Mouse (Mus musculus): Measurements from ENCODE around the gene Galntl6.
"Not testable (repeated sequence)": the region's sequence is repeated elsewhere in the genome, so short reads cannot be mapped to it uniquely, and the experiment has no call there.

The Galntl6 gene

DNA sequence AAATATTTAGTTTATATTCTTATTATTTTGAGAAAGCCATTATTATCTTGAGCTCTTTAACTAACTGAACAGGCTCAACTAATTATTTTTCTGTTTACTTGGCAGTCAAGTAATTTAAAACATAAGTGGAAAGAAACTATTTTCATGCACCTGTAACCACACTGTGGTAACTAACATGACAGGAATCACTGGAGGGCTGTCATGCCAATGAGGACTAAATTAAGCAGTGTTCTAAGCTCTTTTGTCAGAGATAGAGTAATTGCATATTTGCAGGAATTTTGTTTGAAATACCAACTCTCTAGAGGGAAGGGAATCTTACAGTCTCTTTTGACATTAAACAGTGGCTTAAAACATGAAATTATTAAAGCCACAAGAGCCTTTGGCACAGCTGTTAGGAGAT lies 390.5 kb downstream of the Galntl6 start:
- H3K36me3 ChIP-seq (ENCODE audit: control insufficient read depth, insufficient read depth, low read length, poor library complexity, severe bottlenecking), result no peaks in the 10 kb centered on the region
- no peak for DNase-seq (ENCODE audit: low read depth, low spot score)
- H3K27me3 ChIP-seq (ENCODE audit: control insufficient read depth, insufficient read depth, low read length, poor library complexity, severe bottlenecking), result no peaks in the 10 kb centered on the region

DNA sequence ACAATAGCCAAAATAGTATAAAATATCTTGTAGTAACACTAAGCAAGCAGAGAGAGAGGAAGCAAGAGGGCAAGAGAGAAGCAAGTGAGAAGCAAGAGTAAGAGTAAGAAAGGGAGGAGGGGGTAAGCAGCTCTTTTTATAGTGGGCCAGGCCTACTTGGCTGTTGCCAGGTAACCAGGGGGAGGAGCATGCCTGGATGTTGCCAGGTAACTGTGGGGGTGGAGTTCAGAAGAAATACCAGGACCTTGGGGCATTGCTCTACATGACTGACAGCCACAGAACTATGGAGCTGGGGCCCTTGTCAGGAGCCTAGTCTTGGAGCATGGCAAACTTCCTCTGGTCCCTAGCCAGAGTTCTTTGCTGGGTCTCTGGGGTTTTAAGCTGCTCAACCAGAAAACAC lies 401.9 kb downstream of the Galntl6 start:
- Histone ChIP-seq H3K36me3 (ENCODE audit: control insufficient read depth, insufficient read depth, low read length, poor library complexity, severe bottlenecking) (no peaks in the 10 kb centered on the region), H3K27me3 (ENCODE audit: control insufficient read depth, insufficient read depth, low read length, poor library complexity, severe bottlenecking) (no peaks in the 10 kb centered on the region)
- no peak for DNase-seq (ENCODE audit: low read depth, low spot score)

DNA sequence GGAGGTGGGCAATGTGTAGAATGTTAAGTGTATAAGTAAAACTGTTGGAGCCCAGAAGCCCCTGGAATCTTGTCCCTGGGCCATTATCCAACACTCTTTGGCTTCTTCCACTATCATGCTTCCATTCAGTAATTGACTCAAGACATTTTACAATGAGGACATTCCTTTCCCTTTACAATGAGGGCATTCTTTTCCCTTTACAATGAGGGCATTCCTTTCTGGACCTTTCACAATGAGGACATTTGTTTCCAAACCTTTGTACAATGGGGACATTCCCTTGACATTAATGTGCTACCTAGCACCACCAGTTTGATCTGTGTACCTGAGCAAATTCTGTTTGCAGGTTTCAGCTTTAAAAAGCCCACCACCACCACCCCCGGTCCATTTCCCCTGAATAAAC lies 403.4 kb downstream of the Galntl6 start:
- Histone ChIP-seq H3K36me3 (ENCODE audit: control insufficient read depth, insufficient read depth, low read length, poor library complexity, severe bottlenecking) (no peaks in the 10 kb centered on the region), H3K27me3 (ENCODE audit: control insufficient read depth, insufficient read depth, low read length, poor library complexity, severe bottlenecking) (no peaks in the 10 kb centered on the region; the same call in 1 of the 2 replicates)
- no peak for DNase-seq (ENCODE audit: low read depth, low spot score)

GRCm38 (mm10) chr8:58487099-58487498 lies 425.3 kb downstream of the Galntl6 start:
- Histone ChIP-seq H3K27me3 (ENCODE audit: control insufficient read depth, insufficient read depth, low read length, poor library complexity, severe bottlenecking) (no peaks in the 10 kb centered on the region), H3K36me3 (ENCODE audit: control insufficient read depth, insufficient read depth, low read length, poor library complexity, severe bottlenecking) (no peaks in the 10 kb centered on the region)
- DNase-seq (ENCODE audit: low read depth, low spot score), result no peak

- H3K36me3 ChIP-seq (ENCODE audit: control insufficient read depth, insufficient read depth, low read length, poor library complexity, severe bottlenecking); H3K27me3 ChIP-seq (ENCODE audit: control insufficient read depth, insufficient read depth, low read length, poor library complexity, severe bottlenecking); DNase-seq (ENCODE audit: low read depth, low spot score): not testable (repeated sequence)
Observed at GRCm38 (mm10) chr8:58463342-58463741, 449.1 kb downstream of the Galntl6 start.

- Histone ChIP-seq H3K36me3 (ENCODE audit: control insufficient read depth, insufficient read depth, low read length, poor library complexity, severe bottlenecking) (no peaks in the 10 kb centered on the region), H3K27me3 (ENCODE audit: control insufficient read depth, insufficient read depth, low read length, poor library complexity, severe bottlenecking) (no peaks in the 10 kb centered on the region)
- DNase-seq (ENCODE audit: low read depth, low spot score), result no peak
Observed at GRCm38 (mm10) chr8:58442696-58443095, 469.7 kb downstream of the Galntl6 start.

DNA sequence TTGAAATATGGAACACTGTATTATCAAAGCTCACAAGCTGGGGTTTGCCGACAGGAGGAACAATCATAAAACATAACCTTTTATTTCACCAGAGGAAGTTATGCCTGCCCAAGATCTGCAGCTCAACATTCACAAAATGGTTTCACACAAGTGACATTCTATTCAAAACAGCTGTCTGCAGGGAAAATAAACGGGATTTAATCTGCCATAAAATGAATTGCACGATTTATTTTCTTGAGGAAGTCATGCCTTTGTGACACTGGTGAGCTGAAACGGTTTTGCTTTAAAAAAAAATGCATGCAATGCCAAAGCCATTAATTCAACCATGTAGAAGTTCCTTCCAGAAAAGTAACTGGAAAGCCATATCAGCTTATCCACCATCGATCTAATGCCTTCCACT lies 494.0 kb downstream of the Galntl6 start:
- DNase-seq (ENCODE audit: low read depth, low spot score), result no peak

DNA sequence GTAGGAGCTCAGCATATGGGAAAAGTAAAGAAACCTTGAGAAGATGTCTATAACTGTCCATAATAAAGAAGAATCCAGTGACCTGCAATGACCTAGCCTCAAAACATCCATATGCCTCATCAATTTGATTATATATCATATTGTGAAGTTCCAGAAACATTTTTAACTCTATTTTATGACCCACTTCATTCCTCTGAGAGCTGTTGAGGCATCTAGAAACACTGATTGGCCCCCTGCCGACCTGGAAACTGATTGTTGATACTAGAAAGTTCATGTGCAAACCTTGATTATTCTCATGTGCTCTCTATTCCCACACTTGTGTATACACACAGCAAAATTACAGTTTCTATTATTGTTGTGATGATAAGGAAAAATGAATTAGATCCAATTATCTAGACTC lies 494.9 kb downstream of the Galntl6 start:
- H3K27me3 ChIP-seq (ENCODE audit: control insufficient read depth, insufficient read depth, low read length, poor library complexity, severe bottlenecking), result no peaks in the 10 kb centered on the region
- no peak for DNase-seq (ENCODE audit: low read depth, low spot score)
- H3K36me3 ChIP-seq (ENCODE audit: control insufficient read depth, insufficient read depth, low read length, poor library complexity, severe bottlenecking), result no peaks in the 10 kb centered on the region

More for the DNA sequence above, 494.0 kb downstream of the Galntl6 start:
- Histone ChIP-seq H3K36me3 (ENCODE audit: control insufficient read depth, insufficient read depth, low read length, poor library complexity, severe bottlenecking) (no peaks in the 10 kb centered on the region), H3K27me3 (ENCODE audit: control insufficient read depth, insufficient read depth, low read length, poor library complexity, severe bottlenecking) (no peaks in the 10 kb centered on the region)

GRCm38 (mm10) chr8:58396500-58396899 lies 515.9 kb downstream of the Galntl6 start:
- H3K36me3 ChIP-seq (ENCODE audit: control insufficient read depth, insufficient read depth, low read length, poor library complexity, severe bottlenecking), result no peaks in the 10 kb centered on the region
- H3K27me3 ChIP-seq (ENCODE audit: control insufficient read depth, insufficient read depth, low read length, poor library complexity, severe bottlenecking), result no peaks in the 10 kb centered on the region
- no peak for DNase-seq (ENCODE audit: low read depth, low spot score)

- Histone ChIP-seq H3K27me3 (ENCODE audit: control insufficient read depth, insufficient read depth, low read length, poor library complexity, severe bottlenecking) (no peaks in the 10 kb centered on the region), H3K36me3 (ENCODE audit: control insufficient read depth, insufficient read depth, low read length, poor library complexity, severe bottlenecking) (no peaks in the 10 kb centered on the region)
- DNase-seq (ENCODE audit: low read depth, low spot score), result no peak
Observed at GRCm38 (mm10) chr8:58395879-58396278, 516.6 kb downstream of the Galntl6 start.

- no peaks in the 10 kb centered on the region for H3K36me3 ChIP-seq (ENCODE audit: control insufficient read depth, insufficient read depth, low read length, poor library complexity, severe bottlenecking)
- H3K27me3 ChIP-seq (ENCODE audit: control insufficient read depth, insufficient read depth, low read length, poor library complexity, severe bottlenecking), result no peaks in the 10 kb centered on the region
- no peak for DNase-seq (ENCODE audit: low read depth, low spot score)
Observed at GRCm38 (mm10) chr8:58372389-58372788, 540.1 kb downstream of the Galntl6 start.

DNA sequence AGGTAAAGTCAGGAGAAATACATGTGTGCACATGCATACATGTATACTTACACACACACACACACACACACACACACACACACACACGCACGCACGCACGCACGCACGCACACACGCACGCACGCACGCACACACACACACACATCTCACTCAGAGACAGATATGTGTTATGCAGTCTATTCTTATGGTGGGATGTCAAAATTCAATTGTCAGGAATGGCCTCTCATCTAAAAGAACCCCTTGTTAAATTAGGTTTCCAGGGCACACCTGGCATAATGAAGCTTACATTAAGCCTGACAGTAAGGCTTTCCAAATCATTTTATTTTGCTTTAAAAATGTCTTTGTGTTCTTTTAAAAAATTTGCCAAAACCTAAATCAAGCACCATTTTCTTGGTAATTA lies 540.5 kb downstream of the Galntl6 start:
- no peak for DNase-seq (ENCODE audit: low read depth, low spot score)
- no peaks in the 10 kb centered on the region for H3K27me3 ChIP-seq (ENCODE audit: control insufficient read depth, insufficient read depth, low read length, poor library complexity, severe bottlenecking)
- no peaks in the 10 kb centered on the region for H3K36me3 ChIP-seq (ENCODE audit: control insufficient read depth, insufficient read depth, low read length, poor library complexity, severe bottlenecking)

DNA sequence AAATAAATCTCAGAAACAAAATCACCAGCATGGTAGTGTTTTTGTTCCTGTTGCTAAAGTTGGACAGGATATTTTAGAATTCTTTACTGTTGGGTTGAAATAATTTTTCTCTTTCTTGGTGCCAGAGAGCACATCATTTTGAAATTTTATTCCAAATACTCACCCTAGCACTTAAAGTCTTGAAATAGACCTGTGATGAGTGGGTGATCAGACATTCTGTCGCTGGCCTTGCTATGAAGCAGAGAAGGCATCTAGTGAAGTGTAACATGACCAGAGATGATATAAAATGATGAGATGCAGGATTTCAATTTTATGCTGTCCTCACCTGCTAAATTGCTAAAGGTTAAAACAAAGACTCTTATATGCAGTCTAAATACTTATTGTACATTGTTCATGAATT lies 581.3 kb downstream of the Galntl6 start:
- no peak for DNase-seq (ENCODE audit: low read depth, low spot score)
- H3K27me3 ChIP-seq (ENCODE audit: control insufficient read depth, insufficient read depth, low read length, poor library complexity, severe bottlenecking), result no peaks in the 10 kb centered on the region
- H3K36me3 ChIP-seq (ENCODE audit: control insufficient read depth, insufficient read depth, low read length, poor library complexity, severe bottlenecking), result no peaks in the 10 kb centered on the region

DNA sequence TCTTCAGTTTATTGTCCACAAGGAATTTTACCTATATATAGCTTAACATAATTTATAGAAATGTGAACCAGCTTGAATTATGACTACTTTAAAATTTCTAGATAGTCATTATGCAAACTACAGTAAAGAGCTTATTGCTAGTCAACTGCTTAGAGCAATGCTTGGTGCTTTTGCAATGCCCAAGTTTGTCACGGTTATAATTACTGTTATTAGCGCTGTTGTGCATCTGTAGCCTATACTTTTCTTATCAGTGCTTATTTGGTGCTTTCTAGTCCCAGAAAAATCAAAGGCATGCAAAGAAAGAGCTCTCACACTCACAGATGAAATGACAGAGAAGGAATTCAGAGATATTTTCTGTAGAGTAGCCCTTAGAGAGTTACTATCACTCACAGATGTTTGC lies 599.0 kb downstream of the Galntl6 start:
- Histone ChIP-seq H3K27me3 (ENCODE audit: control insufficient read depth, insufficient read depth, low read length, poor library complexity, severe bottlenecking) (no peaks in the 10 kb centered on the region), H3K36me3 (ENCODE audit: control insufficient read depth, insufficient read depth, low read length, poor library complexity, severe bottlenecking) (no peaks in the 10 kb centered on the region)
- DNase-seq (ENCODE audit: low read depth, low spot score), result no peak

GRCm38 (mm10) chr8:58291487-58291886 lies 621.0 kb downstream of the Galntl6 start:
- no peak for DNase-seq (ENCODE audit: low read depth, low spot score)
- H3K36me3 ChIP-seq (ENCODE audit: control insufficient read depth, insufficient read depth, low read length, poor library complexity, severe bottlenecking), result no peaks in the 10 kb centered on the region

DNA sequence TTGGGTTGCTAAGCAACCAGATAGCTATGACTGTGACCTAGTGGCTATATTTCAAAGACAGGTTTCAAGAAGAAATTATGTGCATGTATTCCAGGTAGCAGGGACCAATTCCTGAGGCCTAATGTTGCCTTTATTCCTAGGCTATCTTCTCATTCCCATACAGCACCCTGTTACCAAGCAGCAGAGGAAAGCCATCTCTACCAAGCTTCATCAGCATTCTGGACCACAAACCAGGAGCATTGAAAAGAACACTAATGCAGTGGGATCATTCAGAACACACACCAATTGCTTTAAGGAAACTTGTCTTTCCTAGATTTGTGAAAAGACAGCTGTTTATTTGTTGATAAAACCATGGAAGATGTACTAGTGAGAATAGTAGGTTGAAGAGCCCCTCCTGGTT lies 622.4 kb downstream of the Galntl6 start:
- DNase-seq (ENCODE audit: low read depth, low spot score), result no peak
- H3K36me3 ChIP-seq (ENCODE audit: control insufficient read depth, insufficient read depth, low read length, poor library complexity, severe bottlenecking), result no peaks in the 10 kb centered on the region
- no peaks in the 10 kb centered on the region for H3K27me3 ChIP-seq (ENCODE audit: control insufficient read depth, insufficient read depth, low read length, poor library complexity, severe bottlenecking)

More at GRCm38 (mm10) chr8:58291487-58291886, 621.0 kb downstream of the Galntl6 start:
- no peaks in the 10 kb centered on the region for H3K27me3 ChIP-seq (ENCODE audit: control insufficient read depth, insufficient read depth, low read length, poor library complexity, severe bottlenecking)
